Mouse (Mus musculus): ENCODE measurements around the gene Klf12.

DNA sequence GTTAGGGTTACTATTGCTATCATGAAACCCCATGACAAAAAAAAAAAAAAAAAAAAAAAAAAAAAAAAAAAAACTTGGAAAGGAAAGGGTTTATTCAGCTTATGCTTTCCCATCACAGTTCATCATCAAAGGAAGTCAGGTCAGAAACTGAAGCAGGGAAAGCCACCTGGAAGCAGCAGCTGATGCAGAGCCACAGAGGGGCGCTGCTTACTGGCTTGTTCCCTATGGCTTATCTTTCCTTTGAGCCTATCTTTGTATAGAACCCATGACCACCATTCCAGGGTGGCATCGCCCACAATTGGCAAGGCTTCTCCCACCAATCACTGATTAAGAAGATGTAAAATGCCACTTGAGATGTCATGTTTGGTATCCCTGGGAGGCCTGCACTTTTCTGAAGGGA, 119.4 kb downstream of the Klf12 start:
- TF ChIP-seq POLR2A (IDR thresholded peaks at IDR 0.05; ENCODE audit: borderline replicate concordance, insufficient read depth, low read length) (no peak), CTCF (IDR thresholded peaks at IDR 0.05; ENCODE audit: borderline replicate concordance, insufficient read depth, low read depth, low read length) (no peak)
